Mouse (Mus musculus) lung, embryonic 16.5 days (tissue): ENCODE data around the gene Fancc. TPM values are rescaled to one million over a fixed set of nuclear protein-coding genes. Genes with fewer than 3 reads are reported as not detected.
A peak's percentile ranks its signal among the peaks of the same experiment; 100 is the strongest.
"Not testable (repeated sequence)": the region's sequence is repeated elsewhere in the genome, so short reads cannot be mapped to it uniquely, and the experiment has no call there.

Experiments
- ATAC-seq: fragments of 200-750 bp; cut with Nextera tagmentation; 2 replicates; pipeline ENCODE4 v1.8.0; 2017; ENCODE audit warnings: low read depth, mild to moderate bottlenecking, moderate library complexity
- H3K27ac ChIP-seq: fragments of 300-500 bp; sonication (generic); 2 replicates; pipeline ENCODE4 v1.5.1; 2014; ENCODE audit warnings: mild to moderate bottlenecking, control low read depth, low read length
- H3K27me3 ChIP-seq: fragments of 300-500 bp; sonication (generic); 2 replicates; pipeline ENCODE4 v1.6.1; 2014; ENCODE audit warnings: low read depth, low read length, mixed read lengths; ENCODE audit not compliant: control insufficient read depth, insufficient read depth
- H3K36me3 ChIP-seq: fragments of 300-500 bp; sonication (generic); 2 replicates; pipeline ENCODE4 v1.6.1; 2014; ENCODE audit warnings: low read length; ENCODE audit not compliant: control insufficient read depth, insufficient read depth
- H3K4me1 ChIP-seq: fragments of 300-500 bp; sonication (generic); replicated peaks from 2 replicates; pipeline ENCODE4 v1.6.1; 2014; ENCODE audit warnings: low read length, mixed read lengths; ENCODE audit not compliant: control insufficient read depth, insufficient read depth
- H3K4me2 ChIP-seq: fragments of 300-500 bp; sonication (generic); 2 replicates; pipeline ENCODE4 v1.6.1; 2014; ENCODE audit warnings: low read depth, low read length, control low read depth
- H3K4me3 ChIP-seq: fragments of 300-500 bp; sonication (generic); 2 replicates; pipeline ENCODE4 v1.5.1; 2014; ENCODE audit warnings: mild to moderate bottlenecking, low read length, control low read depth
- H3K9ac ChIP-seq: fragments of 300-500 bp; sonication (generic); 2 replicates; pipeline ENCODE4 v1.6.1; 2014; ENCODE audit warnings: low read length, control low read depth
- H3K9me3 ChIP-seq: fragments of 300-500 bp; sonication (generic); 2 replicates; pipeline ENCODE4 v1.6.1; 2016; ENCODE audit warnings: low read length; ENCODE audit not compliant: control insufficient read depth
- WGBS: fragments of 180-500 bp; shearing (Covaris S2); extraction: QIAGEN DNeasy Blood & Tissue Kit; methylation state at CpG from one replicate; pipeline ENCODE4 v1.1.7; 2014; 5-methylcytosine and 5-hydroxymethylcytosine counted together
- polyA plus RNA-seq: library from polyadenylated mRNA; unstranded; fragments of >200 nt; fragmentation: Nextera tagmentation; extraction: Ambion mirVana; gene quantifications from 2 replicates; pipeline ENCODE4 v1.2.1, GENCODE M21; 2015

Gene Fancc
- polyA plus RNA-seq, 1 experiment from 2014 or later = 27.8 TPM

- Histone ChIP-seq H3K9ac (no peak overlapping the region), H3K27ac (no peak overlapping the region), H3K36me3 (no peaks in the 10 kb centered on the region), H3K4me3 (no peak overlapping the region), H3K27me3 (no peaks in the 10 kb centered on the region), H3K4me1 (peaks cover 6% of the 10 kb centered on the region; the same call in 1 of the 2 replicates), H3K9me3 (no peaks in the 10 kb centered on the region), H3K4me2 (no peak overlapping the region)
- no peak for ATAC-seq
- 94% methylated on average over 3 of the region's 3 CpGs for WGBS
Observed at GRCm38 (mm10) chr13:63432759-63433158, 64.3 kb downstream of the Fancc start.

- H3K9me3 ChIP-seq = no peaks in the 10 kb centered on the region
- H3K9ac ChIP-seq = peak overlapping the region; percentile 75
- H3K27me3 ChIP-seq = no peaks in the 10 kb centered on the region
- peak overlapping the region; percentile 56 for H3K4me2 ChIP-seq
- no peak for ATAC-seq
- no peaks in the 10 kb centered on the region for H3K36me3 ChIP-seq
- peaks cover 6% of the 10 kb centered on the region; the same call in 1 of the 2 replicates for H3K4me1 ChIP-seq
- H3K27ac ChIP-seq = peak overlapping the region; percentile 100
- 7% methylated on average over 5 of the region's 5 CpGs for WGBS
- peak overlapping the region; percentile 73 for H3K4me3 ChIP-seq
Observed at GRCm38 (mm10) chr13:63431857-63432191, 65.3 kb downstream of the Fancc start.

GRCm38 (mm10) chr13:63431030-63431856 lies 65.8 kb downstream of the Fancc start:
- Histone ChIP-seq H3K9me3 (no peaks in the 10 kb centered on the region), H3K36me3 (no peaks in the 10 kb centered on the region), H3K27me3 (no peaks in the 10 kb centered on the region), H3K4me3 (peak overlapping the region; percentile 73), H3K27ac (peak overlapping the region; percentile 100), H3K4me2 (peak overlapping the region; percentile 56), H3K9ac (peak overlapping the region; percentile 75), H3K4me1 (peaks cover 6% of the 10 kb centered on the region; the same call in 1 of the 2 replicates)
- under 1% methylated on average over 72 of the region's 82 CpGs for WGBS
- ATAC-seq = peak; percentile 96

GRCm38 (mm10) chr13:63430681-63431029 lies 66.4 kb downstream of the Fancc start:
- Histone ChIP-seq H3K4me2 (peak overlapping the region; percentile 56), H3K9ac (peak overlapping the region; percentile 75)

GRCm38 (mm10) chr13:63430206-63430605 lies 66.9 kb downstream of the Fancc start:
- no peak overlapping the region; the same call in 1 of the 2 replicates for H3K9ac ChIP-seq
- peak overlapping the region; percentile 100 for H3K27ac ChIP-seq
- no peak for ATAC-seq
- H3K4me2 ChIP-seq = peak overlapping the region; percentile 56
- no peaks in the 10 kb centered on the region for H3K27me3 ChIP-seq
- H3K4me1 ChIP-seq = peaks cover 6% of the 10 kb centered on the region; the same call in 1 of the 2 replicates
- WGBS = 71% methylated on average over 9 of the region's 9 CpGs
- no peaks in the 10 kb centered on the region for H3K9me3 ChIP-seq
- peak overlapping the region; percentile 73 for H3K4me3 ChIP-seq
- H3K36me3 ChIP-seq = no peaks in the 10 kb centered on the region

More at GRCm38 (mm10) chr13:63430681-63431029, 66.4 kb downstream of the Fancc start:
- ATAC-seq = peak; percentile 49
- 0% methylated on average over 4 of the region's 4 CpGs for WGBS
- Histone ChIP-seq H3K27ac (peak overlapping the region; percentile 100), H3K4me1 (peaks cover 6% of the 10 kb centered on the region; the same call in 1 of the 2 replicates), H3K27me3 (no peaks in the 10 kb centered on the region), H3K4me3 (peak overlapping the region; percentile 73), H3K9me3 (no peaks in the 10 kb centered on the region), H3K36me3 (no peaks in the 10 kb centered on the region)

GRCm38 (mm10) chr13:63428211-63428610 lies 68.9 kb downstream of the Fancc start:
- H3K27me3 ChIP-seq, H3K4me1 ChIP-seq, H3K4me2 ChIP-seq, H3K4me3 ChIP-seq, ATAC-seq, H3K27ac ChIP-seq, H3K36me3 ChIP-seq, H3K9ac ChIP-seq, H3K9me3 ChIP-seq: not testable (repeated sequence)
- 87% methylated on average over 5 of the region's 5 CpGs for WGBS

DNA sequence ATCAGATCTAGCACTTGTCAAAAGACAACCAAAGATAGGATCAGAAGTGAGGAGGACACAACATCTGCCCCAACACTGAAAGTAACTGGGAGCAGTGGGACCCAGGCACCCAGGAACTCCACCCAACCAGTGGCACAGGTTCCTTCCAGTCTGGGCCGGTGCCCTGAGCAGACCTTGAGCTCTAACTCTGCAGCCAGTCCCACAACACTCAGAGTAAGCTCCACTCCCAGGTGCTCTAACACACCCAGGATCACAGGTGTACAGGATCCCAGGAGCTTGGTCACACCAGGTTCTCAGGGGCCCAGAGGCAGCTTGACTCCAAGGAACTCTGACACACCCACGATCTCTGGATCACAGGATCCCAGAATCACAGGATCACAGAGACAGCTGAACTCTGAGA lies 74.0 kb downstream of the Fancc start:
- H3K4me2 ChIP-seq = no peak overlapping the region
- no peak overlapping the region for H3K27ac ChIP-seq
- no peaks in the 10 kb centered on the region for H3K27me3 ChIP-seq
- 94% methylated on average over 2 of the region's 2 CpGs for WGBS
- no peak overlapping the region for H3K9ac ChIP-seq
- no peak overlapping the region for H3K4me3 ChIP-seq
- H3K9me3 ChIP-seq = no peaks in the 10 kb centered on the region
- no peaks in the 10 kb centered on the region for H3K36me3 ChIP-seq
- no peak for ATAC-seq
- no peaks in the 10 kb centered on the region for H3K4me1 ChIP-seq

DNA sequence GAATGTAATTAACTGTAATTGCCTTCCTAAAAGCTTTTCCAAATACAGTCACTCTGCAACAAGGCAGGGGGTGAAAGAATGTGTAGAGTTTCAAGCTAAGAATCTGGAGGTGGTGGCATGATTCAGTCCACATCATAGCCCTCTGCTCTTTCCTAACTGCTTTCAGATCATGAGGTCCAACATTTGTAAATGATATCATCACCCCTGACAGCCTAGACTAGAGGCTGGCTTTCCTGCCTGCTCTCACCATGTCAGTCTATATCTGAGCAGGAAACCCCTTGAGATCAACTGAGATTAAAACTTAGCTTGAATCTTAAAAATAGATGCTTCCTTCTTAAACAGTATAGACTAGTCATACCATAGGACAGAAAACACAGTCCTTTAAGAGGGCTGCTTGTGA lies 75.9 kb downstream of the Fancc start:
- no peak for ATAC-seq
- Histone ChIP-seq H3K9ac (no peak overlapping the region), H3K4me2 (no peak overlapping the region), H3K4me3 (no peak overlapping the region), H3K36me3 (no peaks in the 10 kb centered on the region), H3K9me3 (no peaks in the 10 kb centered on the region), H3K27ac (no peak overlapping the region), H3K4me1 (peaks cover 7% of the 10 kb centered on the region), H3K27me3 (no peaks in the 10 kb centered on the region)

- no peak for ATAC-seq
- Histone ChIP-seq H3K27me3 (no peaks in the 10 kb centered on the region), H3K4me3 (no peak overlapping the region), H3K9ac (no peak overlapping the region), H3K27ac (no peak overlapping the region), H3K36me3 (no peaks in the 10 kb centered on the region), H3K4me2 (no peak overlapping the region), H3K9me3 (no peaks in the 10 kb centered on the region), H3K4me1 (peaks cover 7% of the 10 kb centered on the region)
- WGBS = 77% methylated on average over 2 of the region's 2 CpGs
Observed at GRCm38 (mm10) chr13:63418148-63418547, 78.9 kb downstream of the Fancc start.
